Mouse (Mus musculus) C2C12 (cell line): ENCODE measurements around the gene Ankdd1a.

Source experiments
- CTCF ChIP-seq: IDR thresholded peaks from one replicate; pipeline ENCODE4 v1.5.1; 2011; ENCODE audit not compliant: control insufficient read depth, insufficient read depth, insufficient read length
- MYOG ChIP-seq: IDR thresholded peaks from one replicate; pipeline ENCODE4 v1.6.1; 2011; ENCODE audit not compliant: control insufficient read depth, insufficient read length; ENCODE audit errors: extremely low read depth
- USF1 ChIP-seq: IDR thresholded peaks from one replicate; pipeline ENCODE4 v1.6.1; 2011; ENCODE audit warnings: low read depth, mild to moderate bottlenecking, control low read depth, moderate library complexity

DNA sequence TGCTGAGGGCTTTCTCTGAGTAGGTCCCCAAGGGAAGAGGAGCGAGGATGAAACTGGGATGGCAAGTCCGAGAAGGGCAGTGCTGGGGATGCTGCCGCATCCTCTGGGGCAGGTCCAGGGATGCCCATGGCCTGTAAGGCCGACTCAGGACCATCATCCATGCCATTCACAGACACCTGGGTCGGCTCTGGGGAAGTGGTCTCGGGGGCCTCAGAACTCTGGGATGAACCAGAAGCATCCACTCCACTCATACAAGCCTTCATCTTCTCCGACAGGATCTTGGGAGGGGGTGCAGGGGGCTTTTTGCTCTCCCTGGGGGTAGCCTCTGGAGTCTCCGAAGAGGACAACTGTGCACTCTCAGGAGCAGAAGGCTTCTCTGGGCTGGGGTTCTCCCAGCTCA, 36.4 kb upstream of the Ankdd1a start:
- no peak for TF ChIP-seq CTCF
- TF ChIP-seq MYOG = no peak
- no peak for TF ChIP-seq USF1
